Mouse (Mus musculus): ENCODE measurements at regions not wholly inside any gene's neighbourhood (a gene's known extent, or its start where the extent isn't known, plus 50 kb on each side); places are given as distances from the start of the nearest gene placed in this dataset.
"Not testable (repeated sequence)": the region's sequence is repeated elsewhere in the genome, so short reads cannot be mapped to it uniquely, and the experiment has no call there.

DNA sequence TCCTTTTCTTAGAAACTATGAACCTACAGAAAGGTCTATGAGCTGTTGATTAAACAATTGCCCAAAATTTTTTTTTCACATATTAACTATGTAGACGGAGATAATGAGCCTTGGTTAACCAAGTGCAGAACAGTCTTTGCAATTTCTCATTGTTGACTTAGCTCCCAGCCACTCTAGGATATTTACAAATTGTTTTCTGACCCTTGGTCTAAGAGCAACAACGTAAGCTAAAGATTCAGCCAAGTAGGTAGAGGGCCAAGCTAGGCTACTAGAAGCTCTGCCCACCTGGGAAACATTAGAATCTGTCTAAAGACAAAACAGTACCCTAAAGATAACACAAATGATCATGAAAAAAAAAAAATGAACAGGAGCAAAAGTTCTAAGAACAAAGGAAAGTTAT lies 67.5 kb upstream of the Map9 start:
- no peak for DNase-seq (ENCODE audit: low read depth, low spot score)

DNA sequence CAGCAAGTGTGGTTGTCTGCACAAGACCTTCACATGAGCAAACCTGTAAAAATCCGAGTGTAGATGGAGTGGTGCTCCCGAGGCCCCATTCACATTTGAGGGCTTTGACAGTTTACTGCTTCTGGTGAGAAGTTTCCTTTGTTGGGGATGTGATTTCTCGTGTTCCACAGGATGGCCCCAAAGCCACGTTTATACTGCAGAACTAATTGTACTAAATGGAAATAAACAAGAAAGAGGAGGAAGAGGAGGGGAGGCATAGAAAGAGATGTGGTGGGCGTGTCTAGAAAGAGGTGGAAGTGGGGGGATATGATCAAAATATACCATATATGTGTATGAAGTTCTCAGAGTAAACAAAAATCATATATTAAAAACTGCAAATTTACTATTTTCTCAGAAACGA lies 68.8 kb upstream of the Map9 start:
- DNase-seq (ENCODE audit: low read depth, low spot score) = no peak

DNA sequence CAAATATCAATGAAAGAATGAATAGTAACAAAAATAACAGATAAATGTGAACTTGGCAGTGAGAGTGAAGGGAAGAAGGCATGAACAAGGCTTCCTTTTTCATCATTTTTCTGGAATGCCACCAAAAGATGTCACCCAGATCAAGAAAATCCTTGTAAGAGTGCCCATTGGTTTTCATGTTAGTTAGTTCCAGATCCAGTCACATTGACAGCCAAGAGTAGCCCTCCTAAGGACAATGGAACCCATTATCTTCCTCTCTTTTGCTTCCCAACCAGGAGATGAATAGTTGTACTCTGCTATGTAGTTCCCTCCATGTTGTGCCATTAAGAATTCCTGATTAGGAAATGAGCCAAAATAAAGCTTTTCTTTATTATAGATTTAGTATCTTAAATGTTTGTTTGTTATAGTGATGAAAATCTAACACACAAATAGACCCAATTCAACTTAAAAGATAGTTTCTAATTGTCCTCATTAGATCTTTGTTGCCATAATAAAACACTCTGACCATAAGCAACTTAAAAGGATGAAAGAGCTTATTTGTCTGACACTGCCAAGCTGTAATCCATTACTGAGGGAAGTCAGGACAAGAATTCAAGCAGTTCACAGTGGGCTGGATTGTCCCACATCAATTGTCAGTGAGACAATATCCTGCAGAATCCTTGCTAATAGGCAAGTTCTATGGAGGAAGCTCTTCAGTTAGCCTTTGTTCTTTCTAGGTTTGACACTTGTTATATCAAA lies 80.7 kb upstream of the Map9 start:
- peak; percentile 73 for DNase-seq (ENCODE audit: low read depth, low spot score)

DNA sequence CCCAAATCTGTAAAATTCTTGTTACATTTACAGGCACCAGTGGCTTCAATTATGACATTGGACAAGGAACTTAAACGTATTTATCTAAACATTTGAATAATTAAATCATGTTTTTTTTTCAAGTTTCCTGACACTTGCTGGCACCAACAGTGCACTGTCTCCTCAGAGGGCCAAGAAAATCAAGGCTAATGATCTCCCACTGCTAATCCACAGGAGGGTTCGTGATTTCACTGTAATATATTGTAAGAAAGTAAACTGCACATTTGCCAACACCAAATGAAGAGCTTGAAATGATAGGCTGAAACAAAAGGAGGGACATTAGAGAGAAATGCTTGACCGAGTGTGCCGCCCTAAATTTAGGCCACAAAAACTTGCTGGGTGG lies 82.0 kb upstream of the Map9 start:
- DNase-seq (ENCODE audit: low read depth, low spot score) = peak; percentile 18

DNA sequence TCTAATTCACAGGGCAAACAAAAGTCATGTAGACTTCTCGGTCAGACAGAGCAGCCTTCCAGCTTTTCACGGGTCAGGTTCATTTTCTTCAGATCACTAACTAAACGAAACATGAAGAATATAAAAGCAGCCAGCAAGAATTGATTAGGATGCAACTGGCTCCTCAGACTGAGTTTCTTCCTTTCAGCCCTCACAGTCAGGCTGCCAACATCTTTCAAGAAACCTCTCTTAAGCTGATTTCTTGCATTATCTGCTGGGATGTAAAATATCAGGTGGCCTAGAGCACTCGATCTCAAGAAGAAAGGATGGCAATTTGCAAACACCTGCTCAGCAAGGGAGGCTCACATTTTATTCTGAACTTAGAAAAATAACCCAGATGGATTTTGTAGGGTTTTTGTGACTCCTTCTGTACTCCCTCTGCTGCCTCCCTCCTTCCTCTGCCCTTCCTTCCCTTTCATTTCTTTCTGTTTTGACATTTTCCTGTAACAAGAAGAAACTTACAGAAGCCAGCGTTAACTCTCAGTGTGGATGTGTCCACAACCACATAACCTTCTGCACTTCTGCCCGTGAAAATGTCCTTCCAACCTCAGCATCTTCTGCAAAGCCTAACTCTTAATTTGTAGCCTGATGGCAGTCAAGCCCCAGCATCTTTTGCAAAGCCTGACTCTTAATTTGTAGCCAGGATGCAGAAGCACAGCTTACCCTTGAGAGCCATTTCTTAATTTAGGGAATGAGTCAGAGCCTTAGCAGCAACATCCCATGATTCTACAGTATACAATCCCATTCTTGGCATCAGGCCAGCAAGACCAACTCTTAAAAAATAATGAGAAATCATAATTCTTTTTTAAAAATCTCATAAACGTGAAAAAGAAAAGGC lies 82.7 kb upstream of the Map9 start:
- DNase-seq (ENCODE audit: low read depth, low spot score) = peak; percentile 93

DNA sequence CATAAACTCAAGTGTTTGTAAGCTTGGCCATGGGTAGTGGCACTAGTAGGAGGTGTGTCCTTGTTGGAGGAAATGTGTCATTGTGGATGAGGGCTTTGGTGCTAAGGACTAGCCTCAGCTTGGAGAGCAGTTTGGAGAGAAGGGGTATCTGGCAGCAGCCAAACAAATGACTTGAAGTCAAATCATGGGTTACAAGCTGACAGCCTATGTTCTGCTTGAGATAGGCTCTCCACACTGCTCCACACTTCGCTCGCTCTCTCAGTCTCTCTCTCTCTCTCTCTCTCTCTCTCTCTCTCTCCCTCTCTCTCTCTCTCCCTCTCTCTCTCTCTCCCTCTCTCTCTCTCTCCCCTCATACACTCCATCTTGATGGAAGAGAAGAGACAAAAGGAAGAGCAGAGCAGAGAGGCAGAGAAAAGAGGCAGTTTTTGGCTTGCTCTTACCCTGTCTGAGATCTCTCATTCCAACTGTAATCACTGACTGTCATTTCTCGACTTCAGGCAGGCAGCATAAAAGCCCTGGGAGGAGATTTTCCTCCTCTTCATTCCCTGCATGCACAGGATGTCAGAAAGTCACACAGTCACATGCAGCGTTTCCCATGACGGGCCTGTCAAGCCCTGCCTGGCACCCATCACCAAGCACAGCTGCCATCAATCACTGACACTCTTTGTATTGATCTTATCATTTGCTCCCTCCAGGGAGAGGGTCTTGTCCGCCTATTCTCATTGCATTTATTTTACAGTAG lies 83.5 kb upstream of the Map9 start:
- peak; percentile 58 for DNase-seq (ENCODE audit: low read depth, low spot score)

DNA sequence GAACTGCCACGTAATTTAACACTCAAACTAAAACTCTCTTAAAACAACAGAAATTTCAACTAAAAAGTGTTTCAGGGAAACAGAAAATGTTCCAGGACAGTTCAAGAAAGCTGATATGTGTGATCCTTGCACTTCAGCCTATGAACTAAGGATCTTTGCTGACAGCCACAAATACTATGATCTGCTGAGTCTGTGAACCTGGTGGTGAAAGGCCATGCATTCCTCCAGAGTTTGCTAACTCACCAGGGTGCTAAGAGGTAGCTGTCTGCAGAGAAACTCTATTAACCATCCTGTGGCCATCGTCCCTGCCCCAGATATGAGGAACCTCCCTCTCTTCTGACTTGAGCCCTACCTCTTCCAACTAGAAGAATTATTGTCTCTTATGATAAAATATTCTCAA lies 84.3 kb upstream of the Map9 start:
- DNase-seq (ENCODE audit: low read depth, low spot score) = not testable (repeated sequence)

DNA sequence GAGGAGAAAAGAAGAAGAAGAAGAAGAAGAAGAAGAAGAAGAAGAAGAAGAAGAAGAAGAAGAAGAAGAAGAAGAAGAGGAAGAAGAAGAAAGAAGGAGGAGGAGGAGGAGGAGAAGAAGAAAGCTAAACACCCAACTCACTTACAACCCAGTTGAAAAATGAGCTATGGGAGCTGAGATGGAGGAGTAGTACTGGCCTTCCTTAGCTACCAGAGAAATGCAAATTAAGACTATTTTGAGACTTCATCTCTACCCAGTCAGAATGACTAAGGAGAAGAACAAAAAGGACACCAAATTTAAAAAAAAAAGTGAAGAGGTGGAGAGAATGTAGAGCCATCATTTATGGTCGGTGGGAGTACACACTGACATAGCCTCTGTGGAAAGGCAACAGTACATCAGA lies 85.9 kb upstream of the Map9 start:
- DNase-seq (ENCODE audit: low read depth, low spot score) = peak; percentile 51

DNA sequence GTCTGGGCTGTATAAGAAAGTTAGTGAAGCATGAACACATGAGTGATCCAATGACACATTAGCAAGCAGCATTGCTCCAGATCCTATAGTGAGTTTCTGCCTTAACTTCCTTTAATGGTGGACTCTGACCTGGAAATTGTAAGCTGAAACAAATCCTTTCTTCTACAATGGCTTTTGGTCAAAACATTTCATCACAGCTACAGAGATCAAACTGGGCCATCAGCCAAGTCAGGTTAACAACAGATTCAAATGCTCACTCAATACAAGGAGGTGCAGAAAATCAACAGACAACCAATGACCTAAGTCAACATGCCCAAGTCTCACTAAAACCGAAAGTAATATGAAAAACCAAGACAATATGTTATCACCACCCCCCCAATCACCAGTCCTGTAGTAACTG lies 91.9 kb upstream of the Map9 start:
- DNase-seq (ENCODE audit: low read depth, low spot score) = no peak

DNA sequence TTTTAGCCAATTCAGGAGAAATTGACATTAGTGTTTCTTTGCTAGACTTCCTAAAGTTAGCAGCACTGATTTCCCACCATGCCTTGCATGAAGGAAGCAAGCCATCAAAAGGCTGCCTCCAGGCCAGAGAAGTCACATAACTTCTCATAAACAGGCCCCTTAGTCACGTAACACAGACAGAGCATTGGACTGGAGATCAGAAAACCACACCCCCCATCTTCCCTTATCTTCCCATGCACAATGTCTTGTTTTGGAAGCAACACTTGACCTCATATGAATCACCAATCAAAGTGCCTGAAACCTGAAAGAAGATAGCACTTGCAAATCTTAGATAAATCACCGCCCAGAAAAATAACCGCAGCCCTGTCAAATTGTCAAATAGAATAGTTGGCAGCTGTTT lies 95.9 kb upstream of the Map9 start:
- DNase-seq (ENCODE audit: low read depth, low spot score) = no peak

DNA sequence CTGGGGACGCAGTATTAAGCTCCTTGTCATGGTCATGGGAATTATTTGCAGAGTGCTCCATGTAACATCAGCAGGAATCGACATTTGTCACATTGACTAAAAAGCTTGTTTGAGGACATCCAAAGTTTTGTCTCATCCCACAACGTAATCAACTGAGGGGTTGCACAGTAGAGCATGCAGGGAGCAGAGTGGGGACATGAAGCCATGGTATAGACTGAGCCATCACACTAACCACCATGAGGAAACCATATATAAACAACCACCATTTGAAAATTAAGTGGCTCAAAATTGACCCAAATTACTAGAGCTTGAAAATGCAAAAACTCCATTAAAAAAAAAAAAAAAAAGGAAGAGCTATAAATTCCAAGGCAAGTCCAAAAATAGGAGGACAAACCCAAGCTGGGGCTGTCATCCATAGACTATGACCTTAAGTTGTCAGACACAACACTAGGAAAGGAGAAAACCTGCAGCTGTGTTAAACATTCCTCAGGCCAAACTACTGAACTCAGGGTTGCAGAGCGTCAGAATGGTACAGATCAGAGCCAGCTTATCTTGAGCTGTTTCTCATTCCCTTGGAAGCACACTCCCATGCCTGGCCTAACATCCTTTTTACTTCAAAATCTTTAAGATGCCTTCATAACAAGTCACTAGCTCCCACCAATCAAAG lies 97.7 kb upstream of the Map9 start:
- no peak for DNase-seq (ENCODE audit: low read depth, low spot score)

DNA sequence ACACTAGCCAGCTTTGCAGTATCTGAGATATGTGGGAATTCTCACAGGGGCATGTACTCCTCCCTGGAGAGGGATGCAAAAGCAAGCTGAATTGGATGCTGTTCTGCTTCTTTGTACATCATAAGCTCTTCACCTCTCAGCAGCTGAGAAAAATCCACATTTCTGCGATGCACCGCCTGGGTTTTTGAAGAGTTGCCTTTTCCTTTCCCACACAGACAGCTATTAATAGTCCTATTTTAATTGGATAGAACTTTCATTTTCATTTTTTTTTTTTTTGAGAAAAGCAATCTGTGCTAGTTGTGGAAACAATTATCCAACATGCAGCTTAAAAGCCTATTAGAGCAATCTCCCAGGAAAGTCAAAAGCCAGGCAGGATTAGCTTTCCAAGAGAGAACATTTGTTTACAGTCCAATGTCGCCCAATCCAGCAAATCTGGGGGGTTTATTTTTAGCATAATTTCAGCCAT lies 105.2 kb upstream of the Gucy1a1 start:
- DNase-seq (ENCODE audit: low read depth, low spot score) = peak; percentile 87

DNA sequence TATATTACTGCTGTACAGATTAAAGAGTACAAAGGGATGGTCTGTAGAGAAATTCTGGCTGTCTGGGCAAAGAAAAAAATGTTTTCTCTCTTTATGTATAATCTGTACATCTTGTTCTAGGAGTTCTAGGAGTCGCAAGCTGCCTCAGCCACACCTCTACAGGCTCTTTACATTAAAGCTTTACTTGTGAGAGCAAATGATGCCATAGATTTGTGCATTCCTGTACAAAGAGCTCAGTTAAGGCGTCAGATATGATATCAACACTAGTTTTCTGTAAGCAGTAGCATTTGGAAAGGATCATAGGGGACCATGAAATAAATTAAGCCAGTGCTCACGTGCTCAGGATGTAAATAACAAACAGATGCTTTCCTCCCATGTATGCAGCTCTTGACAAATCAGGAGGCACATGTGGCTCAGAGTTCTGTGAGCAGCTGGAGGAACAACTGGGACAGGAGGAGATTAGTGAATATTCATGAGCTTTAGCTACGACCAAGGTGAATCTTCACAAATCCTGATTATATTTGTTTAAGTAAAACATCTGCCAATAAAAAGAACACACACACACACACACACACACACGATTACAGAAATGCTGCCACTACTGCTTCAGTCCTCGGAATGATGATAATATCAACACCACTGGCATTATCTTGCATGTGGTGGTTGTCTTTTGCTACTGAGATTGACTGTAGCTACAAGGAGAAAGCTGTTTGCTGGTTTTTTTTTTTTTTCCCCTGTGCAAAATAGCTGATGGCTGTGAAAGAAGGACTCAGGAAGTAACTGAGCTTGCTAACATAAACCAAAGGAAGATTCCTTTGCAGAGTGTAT lies 104.6 kb upstream of the Gucy1a1 start:
- peak; percentile 53 for DNase-seq (ENCODE audit: low read depth, low spot score)

DNA sequence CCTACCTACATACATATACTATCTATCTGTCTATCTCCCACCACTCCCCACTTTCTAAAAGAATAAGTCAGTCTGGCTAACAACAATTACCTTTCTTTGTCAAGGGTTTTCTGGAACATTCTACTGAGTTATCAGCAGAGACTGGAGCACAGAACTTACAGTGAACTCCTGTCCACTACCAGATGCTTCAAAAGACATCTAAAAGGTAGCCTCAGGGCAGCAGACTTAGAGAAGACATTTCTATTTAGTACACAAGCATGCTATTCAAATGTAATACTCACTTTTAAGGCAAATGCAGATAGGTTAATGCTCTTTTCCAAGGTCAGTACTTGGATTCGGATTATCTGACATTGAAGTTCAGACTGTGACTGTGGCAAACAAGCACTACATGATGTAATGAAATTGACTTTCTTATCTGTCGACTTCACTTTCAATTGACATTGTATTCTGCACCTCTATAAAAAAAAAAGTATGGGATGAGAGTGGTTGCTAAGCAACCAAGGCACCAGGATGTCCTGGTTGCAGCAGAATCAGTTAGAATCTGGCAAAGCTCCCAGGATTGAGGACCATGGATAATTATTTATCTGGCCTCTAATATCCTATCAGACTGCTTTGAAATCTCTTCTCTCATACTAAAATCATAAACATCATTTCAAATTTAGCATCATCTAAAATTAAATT lies 90.9 kb upstream of the Gucy1a1 start:
- peak; percentile 73 for DNase-seq (ENCODE audit: low read depth, low spot score)

DNA sequence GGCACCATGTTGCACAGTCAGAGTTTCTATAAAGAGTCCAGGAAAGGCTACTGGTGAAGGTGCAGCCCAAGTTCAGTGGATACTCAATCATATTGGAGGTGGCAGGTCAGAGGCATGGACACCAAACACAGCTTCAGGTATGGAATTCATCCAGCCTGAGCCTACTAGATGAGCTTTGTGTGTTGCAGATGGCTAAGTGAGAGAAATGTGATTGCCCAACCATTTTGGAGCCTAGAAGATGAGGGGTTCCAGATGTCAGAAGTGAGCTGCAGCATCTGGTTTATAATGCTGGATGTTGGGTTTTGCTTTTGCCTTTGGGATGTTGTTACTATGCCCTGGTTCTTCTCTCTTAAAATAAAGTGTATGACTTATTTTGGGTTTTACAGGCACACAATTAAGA lies 88.7 kb upstream of the Gucy1a1 start:
- no peak for DNase-seq (ENCODE audit: low read depth, low spot score)

DNA sequence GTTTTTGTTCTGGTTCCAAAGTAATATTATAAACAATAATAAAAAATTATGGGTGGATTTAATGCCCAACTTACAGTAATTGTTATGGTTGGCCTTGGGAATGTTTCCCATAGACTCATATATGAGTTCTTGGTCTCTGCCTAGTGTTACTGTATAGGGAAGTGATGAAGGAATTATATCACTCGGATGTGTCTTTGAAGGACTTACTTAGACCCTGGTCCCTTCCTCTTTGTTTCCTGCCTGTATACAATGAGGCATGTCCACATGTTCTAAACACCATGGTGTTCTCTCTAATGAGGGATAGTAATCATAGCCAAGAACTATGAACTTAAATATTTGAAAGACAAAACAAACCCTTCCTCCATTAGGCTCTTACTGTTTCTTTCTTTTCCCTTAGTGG lies 77.8 kb upstream of the Gucy1a1 start:
- no peak for DNase-seq (ENCODE audit: low read depth, low spot score)

DNA sequence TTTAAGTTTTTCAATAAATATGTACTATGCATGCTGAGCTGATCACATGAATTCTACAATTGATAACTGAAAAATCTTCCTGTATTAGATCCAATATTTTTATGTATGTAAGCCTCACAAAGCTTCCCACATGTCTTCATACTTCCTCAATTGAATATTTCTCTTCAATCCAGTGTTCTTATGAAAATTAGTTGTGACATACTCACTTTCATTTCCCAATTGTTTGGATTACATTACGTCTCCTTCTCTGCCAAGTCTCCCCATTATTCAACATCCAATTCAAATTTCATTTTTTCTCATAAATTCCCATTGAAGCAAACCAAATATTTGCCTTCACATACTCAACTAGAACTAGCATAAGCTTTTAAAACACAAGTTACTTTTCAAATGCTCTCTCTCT lies 76.3 kb upstream of the Gucy1a1 start:
- DNase-seq (ENCODE audit: low read depth, low spot score) = no peak

DNA sequence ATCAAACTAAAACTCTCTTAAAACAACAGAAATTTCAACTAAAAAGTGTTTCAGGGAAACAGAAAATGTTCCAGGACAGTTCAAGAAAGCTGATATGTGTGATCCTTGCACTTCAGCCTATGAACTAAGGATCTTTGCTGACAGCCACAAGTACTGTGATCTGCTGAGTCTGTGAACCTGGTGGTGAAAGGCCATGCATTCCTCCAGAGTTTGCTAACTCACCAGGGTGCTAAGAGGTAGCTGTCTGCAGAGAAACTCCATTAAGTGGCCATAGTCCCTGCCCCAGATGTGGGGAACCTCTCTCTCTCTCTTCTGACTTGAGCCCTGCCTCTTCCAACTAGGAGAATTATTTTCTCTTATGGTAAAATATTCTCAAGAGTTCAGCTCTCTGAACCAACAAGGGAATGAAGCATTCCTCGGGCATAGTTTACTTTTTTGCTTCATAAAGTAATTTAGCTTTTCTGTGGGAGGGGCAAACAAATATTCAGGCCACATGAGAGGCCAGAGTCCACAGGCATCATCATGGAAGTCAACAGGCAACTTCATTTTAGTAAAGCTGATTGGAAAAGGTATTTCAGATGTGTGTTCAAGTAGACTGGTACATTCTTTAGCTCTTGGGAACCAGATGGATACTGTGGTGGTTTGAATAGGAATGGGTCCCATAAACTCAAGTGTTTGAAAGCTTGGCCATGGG lies 73.8 kb upstream of the Gucy1a1 start:
- not testable (repeated sequence) for DNase-seq (ENCODE audit: low read depth, low spot score)

DNA sequence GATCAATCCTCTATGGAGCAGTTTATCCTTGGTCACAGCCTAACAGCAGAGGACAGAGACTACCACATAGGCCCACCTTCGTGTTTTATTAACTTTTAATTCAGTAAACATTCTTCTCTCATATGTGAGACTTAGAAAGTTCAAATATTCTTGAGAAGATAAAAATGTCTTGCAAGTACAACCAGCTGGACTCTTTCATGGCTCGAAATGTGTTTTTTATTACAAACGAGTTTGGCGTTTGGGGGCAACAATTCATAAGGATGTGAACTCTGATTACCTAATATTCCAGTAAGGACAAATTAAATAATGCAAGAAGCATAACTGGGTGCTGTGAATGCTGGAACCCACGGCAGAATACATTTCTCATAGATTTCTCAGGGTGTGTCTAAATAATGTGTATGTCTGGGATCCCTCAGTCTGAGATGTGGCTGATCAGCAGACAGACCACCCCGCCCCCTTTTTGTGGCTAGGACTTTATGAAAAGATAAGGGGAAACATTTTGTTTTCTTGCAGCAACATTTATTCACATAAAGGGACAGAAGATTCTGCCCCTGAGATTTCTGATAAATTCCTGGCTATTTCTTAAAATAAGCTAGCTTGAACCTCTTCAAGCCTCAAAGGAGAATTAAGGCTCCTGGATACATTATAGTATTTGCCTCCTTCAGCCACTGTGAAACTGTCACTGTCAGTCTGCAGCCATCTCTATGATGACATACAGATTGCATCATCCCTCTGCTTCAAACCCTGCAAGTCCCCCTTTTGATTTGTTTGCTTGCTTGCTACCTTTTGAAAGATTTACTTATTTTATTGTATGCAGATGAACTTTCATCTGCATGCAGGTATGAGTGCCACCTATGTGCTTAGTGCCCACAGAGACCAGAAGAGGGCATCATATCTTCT lies 69.2 kb upstream of the Gucy1a1 start:
- DNase-seq (ENCODE audit: low read depth, low spot score) = no peak

Data from brain, adult 2 months (tissue).